Mouse (Mus musculus): ENCODE data around the gene Gm13285.
"Not testable (repeated sequence)": the region's sequence is repeated elsewhere in the genome, so short reads cannot be mapped to it uniquely, and the experiment has no call there.

Gene Gm13285

DNA sequence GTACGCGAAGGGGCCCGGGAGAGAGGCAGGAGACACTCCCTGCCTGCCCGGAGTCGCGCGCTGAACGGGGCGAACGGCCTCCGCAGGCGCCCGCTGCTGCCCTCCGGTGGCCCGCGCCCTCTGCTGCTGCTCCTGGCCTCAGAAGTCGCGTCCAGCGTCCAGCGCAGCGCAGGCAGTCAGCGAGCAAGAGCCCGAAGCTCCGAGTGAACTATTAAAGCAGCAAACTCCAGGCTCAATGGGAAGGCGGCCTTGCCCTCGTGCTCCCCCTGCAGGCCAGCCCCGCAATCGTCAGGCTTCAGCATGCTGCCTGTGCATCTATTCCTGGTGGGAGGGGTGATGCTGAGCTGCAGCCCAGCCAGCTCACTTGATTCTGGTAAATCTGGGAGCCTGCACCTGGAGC lies 2.4 kb upstream of the Gm13285 start, which contains the start of gene Gm13279:
Gene Gm13279, plus strand, starts transcription at position 301 of the 400 bp plus-strand sequence.
- not testable (repeated sequence) for DNase-seq

DNA sequence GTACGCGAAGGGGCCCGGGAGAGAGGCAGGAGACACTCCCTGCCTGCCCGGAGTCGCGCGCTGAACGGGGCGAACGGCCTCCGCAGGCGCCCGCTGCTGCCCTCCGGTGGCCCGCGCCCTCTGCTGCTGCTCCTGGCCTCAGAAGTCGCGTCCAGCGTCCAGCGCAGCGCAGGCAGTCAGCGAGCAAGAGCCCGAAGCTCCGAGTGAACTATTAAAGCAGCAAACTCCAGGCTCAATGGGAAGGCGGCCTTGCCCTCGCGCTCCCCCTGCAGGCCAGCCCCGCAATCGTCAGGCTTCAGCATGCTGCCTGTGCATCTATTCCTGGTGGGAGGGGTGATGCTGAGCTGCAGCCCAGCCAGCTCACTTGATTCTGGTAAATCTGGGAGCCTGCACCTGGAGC lies 3.5 kb downstream of the Gm13285 start, which contains the start of gene Gm13287:
Gene Gm13287, plus strand, starts transcription at position 301 of the 400 bp plus-strand sequence.
- not testable (repeated sequence) for DNase-seq

DNA sequence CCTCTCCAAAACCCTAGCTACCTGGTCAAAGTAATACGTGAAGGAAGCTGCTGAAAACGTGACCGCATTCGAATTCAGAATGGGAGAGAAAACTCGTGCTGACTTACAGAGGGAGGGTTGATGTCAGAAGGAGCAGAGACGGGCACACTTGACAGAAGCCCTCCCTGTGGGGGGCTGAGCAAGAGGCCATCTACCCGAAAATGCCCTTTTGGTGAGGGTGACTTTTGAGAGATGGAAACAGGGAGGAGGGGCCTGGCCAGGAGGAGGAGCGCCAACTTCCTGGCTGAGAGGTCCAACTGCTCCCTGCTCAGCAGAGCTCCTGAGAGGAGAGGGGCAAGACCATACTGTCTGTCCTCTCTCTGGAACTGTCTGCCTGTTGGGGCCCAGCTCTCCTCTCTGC lies 5.8 kb downstream of the Gm13285 start, which contains the start of gene Gm13288:
Gene Gm13288, plus strand, starts transcription at position 301 of the 400 bp plus-strand sequence.
- not testable (repeated sequence) for DNase-seq

DNA sequence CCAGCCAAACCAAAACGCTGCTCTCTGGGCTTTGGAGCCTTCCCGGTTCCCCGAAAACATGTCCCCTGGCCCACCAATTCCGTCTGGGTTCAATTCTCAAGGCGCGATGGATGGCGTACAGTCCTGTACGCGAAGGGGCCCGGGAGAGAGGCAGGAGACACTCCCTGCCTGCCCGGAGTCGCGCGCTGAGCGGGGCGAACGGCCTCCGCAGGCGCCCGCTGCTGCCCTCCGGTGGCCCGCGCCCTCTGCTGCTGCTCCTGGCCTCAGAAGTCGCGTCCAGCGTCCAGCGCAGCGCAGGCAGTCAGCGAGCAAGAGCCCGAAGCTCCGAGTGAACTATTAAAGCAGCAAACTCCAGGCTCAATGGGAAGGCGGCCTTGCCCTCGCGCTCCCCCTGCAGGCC lies 6.3 kb downstream of the Gm13285 start:
- not testable (repeated sequence) for DNase-seq

DNA sequence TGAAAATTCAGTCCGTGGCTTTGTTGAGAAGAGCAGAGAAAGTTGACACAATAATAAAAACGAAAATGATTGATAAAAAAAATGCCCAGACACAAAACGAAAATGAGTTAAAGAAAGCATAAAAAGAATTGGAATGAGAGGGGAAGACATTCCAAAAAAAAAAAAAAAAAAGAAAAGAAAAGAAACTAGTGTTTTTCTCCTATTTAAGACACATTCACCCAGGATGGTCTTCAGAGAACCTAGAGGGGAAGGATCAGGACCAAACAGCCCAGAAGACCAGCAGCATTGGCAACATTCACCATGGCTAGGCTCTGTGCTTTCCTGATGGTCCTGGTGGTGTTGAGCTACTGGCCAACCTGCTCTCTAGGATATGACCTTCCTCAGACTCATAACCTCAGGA lies 16.5 kb downstream of the Gm13285 start, which contains the start of gene Ifna7:
Gene Ifna7, plus strand, starts transcription at position 301 of the 400 bp plus-strand sequence.
- no peak for DNase-seq

DNA sequence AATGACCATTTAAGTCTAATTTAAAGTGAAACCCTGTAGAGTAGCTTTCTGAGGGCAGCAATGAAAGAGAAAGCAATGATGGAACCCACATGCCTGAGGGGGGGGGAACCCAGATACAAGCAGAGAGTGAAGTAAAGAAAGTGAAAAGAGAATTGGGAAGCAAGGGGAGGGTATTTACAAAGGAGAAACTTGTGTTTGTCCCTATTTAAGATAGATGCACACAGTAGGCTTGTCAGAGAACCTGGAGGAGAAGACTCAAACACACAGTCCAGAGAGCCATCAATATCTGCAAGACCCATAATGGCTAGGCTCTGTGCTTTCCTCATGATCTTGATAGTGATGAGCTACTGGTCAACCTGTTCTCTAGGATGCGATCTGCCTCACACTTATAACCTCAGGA lies 20.2 kb downstream of the Gm13285 start, which contains the start of gene Ifna11:
Gene Ifna11, plus strand, starts transcription at position 301 of the 400 bp plus-strand sequence.
- DNase-seq, result no peak

DNA sequence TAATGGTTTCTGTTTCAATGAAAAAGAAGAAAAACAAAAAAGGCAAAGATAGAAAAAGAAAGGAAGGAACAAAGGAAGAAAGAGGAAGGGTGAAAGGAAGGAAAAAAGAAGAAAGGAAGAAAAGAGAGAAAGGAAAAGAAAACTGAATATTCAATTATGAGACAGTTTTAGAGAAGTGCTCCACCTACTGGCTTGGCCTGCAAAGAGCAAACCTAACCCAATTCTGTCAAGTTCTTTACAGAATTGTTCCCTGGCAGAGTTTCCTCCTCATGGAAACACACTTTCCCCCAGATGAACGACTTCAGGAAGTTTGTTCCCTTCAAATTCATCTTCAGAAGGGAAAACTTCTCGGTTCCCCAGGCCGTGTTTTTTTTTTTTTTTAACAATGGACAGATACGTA lies 23.5 kb downstream of the Gm13285 start:
- no peak for DNase-seq

DNA sequence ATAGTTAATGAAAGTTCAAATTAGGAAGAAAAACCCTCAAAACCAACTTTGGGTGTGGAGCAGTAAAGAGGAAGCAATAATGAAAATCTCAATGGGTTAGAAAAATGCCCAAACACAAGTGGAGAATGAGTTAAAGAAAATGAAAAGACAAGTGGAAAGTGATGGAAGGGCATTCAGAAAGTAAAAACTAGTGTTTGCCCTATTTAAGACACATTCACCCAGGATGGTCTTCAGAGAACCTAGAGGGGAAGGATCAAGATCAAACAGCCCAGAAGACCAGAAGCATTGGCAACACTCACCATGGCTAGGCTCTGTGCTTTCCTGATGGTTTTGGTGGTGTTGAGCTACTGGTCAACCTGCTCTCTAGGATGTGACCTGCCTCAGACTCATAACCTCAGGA lies 27.7 kb downstream of the Gm13285 start, which contains the start of gene Ifna6:
Gene Ifna6, plus strand, starts transcription at position 301 of the 400 bp plus-strand sequence.
- DNase-seq, result not testable (repeated sequence)

DNA sequence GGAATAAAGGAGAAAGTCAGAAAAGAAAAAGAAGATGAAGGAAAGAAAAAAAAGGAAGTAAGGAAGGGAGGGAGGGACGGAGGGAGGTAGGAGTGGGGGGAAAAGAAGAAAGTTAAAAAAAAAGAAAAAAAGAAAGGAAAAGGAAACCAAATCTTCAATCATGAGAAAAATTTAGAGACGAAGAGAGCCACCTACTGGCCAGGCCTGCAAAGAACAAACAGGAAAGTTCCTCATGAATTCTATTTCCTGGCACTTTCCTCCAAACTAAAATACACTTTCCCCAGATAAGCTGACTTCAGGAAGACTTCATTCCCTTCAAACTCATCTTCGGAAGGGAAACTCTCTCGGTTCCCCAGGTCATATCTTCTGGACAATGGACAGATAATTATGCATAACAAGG lies 31.1 kb downstream of the Gm13285 start:
- no peak for DNase-seq

DNA sequence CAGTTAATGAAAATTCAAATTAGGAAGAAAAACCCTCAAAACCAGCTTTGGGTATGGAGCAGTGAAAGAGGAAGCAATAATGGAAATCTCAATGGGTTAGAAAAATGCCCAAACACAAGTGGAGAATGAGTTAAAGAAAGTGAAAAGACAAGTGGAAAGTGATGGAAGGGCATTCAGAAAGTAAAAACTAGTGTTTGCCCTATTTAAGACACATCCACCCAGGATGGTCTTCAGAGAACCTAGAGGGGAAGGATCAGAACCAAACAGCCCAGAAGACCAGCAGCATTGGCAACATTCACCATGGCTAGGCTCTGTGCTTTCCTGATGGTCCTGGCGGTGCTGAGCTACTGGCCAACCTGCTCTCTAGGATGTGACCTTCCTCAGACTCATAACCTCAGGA lies 35.8 kb downstream of the Gm13285 start, which contains the start of gene Ifna5:
Gene Ifna5, plus strand, starts transcription at position 301 of the 400 bp plus-strand sequence.
- not testable (repeated sequence) for DNase-seq

DNA sequence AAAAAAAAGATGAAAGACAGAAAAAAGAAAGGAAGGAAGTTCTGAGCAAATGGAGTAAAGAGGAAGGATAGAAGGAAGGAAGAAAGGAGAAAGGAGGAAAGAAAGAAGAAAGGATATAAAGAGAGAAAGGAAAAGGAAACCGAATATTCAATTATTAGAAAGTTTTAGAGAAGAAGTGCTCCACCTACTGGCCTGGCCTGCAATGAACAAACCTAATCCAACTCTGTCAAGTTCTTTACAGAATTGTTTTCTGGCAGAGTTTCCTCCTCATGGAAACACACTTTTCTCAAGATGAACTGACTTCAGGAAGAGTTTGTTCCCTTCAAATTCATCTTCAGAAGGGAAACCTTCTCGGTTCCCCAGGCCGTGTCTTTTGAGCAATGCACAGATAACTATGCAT lies 39.4 kb downstream of the Gm13285 start:
- no peak for DNase-seq

DNA sequence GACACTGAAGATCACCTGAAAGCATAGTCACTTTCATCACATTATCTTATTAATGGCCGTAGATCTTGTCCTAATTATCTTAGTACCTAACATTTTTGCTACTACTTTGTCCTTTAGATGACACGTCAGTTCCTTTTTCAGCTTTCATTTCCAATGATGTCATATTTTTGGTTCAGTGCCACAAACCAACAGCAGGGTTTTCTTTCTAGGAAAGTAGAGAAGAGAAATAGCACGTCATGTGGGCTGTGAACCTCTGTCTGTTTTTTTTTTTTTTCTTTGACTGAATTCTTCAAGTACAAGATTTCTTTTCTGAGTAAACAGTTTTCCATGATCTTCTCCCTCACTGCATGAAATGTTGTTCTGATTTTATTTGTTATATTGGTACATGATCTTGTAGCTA lies 40.6 kb downstream of the Gm13285 start:
- DNase-seq, result no peak

DNA sequence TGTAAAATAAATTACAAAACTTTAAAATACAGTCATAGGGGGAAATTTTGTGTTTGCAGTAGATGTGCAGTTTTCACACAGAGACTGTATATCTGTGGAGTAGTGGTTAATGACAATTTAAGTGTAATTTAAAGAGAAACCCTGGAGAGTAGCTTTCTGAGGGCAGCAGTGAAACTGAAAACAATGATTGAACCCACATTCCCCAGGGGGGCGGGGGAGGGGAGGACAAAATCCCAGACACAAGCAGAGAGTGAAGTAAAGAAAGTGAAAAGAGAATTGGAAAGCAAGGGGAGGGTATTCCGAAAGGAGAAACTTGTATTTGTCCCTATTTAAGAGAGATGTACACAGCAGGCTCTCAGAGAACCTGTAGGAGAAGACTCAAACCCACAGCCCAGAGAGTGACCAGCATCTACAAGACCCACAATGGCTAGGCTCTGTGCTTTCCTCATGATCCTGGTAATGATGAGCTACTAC lies 42.0 kb downstream of the Gm13285 start, which contains the start of gene Ifna4:
Gene Ifna4, plus strand, starts transcription at position 424 of the 474 bp plus-strand sequence.
- no peak for DNase-seq

DNA sequence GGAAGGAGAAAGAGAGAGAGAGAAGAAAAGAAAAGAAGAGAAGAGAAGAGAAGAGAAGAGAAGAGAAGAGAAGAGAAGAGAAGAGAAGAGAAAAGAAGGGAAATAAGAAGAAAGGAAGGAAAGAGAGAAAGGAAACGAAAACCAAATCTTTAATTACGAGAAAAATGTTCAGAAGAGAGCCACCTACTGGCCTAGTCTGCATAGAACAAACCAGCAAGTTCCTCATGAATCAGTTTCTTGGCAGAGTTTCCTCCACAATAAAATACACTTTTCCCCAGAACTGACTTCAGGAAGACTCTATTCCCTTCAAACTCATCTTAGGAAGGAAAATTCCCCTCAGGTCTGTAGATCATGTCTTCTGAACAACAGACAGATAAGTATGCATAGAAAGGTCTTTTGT lies 45.9 kb downstream of the Gm13285 start:
- DNase-seq, result no peak

DNA sequence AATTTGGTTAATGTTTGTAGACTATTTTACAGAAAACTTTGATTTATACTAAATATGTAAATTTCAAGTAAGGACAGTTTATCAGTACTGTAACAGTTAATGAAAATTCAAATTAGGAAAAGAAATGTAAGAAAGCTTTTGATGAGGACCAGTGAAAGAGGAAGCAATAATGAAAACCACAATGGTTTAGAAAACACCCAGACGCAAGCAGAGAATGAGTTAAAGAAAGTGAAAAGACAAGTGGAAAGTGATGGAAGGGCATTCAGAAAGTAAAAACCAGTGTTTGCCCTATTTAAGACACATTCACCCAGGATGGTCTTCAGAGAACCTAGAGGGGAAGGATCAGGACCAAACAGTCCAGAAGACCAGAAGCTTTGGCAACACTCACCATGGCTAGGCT lies 50.2 kb downstream of the Gm13285 start, which contains the start of gene Ifna1:
Gene Ifna1, plus strand, starts transcription at position 390 of the 400 bp plus-strand sequence.
- DNase-seq, result no peak

Measured in layer of hippocampus, adult 9-11 months (tissue).